Comparison of ENCODE assay signal across 23 mouse cellular contexts in the genomic region with DNA sequence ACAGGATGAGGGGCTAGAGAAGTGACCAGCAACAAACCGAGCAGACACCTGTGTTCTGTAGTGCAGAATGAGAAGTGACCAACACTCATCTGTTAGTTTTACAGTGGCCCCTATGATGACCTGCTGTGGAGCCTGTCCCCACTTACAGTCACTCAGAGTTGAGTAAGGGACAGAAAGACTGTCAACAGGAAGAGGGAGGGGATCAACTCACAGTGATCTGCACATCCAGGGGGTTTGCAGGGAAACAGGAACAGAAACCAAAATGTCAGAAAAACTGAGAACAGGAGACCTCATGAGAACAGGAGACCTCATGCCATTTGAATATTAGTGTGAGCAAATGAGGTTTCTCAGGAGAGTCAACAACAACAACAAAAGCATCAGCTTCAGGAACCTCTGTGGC. TPM values are rescaled to one million over a fixed set of nuclear protein-coding genes. Genes with fewer than 3 reads are reported as not detected.
A peak's percentile ranks its signal among the peaks of the same experiment; 100 is the strongest.
DNase-seq lines count a peak whose midpoint lies in the region; ATAC-seq lines count a peak whose summit lies in the region.
"Had no signal": no experiment of that assay in that cellular context is flagged by ENCODE, and none has a peak within 500 bp of the region (broad histone marks: within the 10 kb centered on the region; RNA-seq: fewer than 3 reads in every experiment).

No protein-coding gene starts in this region.

- ATAC-seq in intestine, embryonic 14.5 days (replicated peaks; ENCODE audit: low FRiP score, low TSS enrichment, low read depth) = no peak
- ATAC-seq in intestine, embryonic 15.5 days = no peak
- ATAC-seq in neural tube, embryonic 15.5 days (ENCODE audit: low FRiP score) = no peak
- no peak for ATAC-seq in megakaryocyte-erythroid progenitor cell, adult 5-6 weeks (replicated peaks; ENCODE audit: low FRiP score, low TSS enrichment, poor library complexity, severe bottlenecking)
- ATAC-seq: forebrain, embryonic 16.5 days; intestine, postnatal 0 days had no signal

- WGBS in intestine, embryonic 14.5 days = 83% methylated on average over 1 of the region's 1 CpGs
- 76% methylated on average over 1 of the region's 1 CpGs for WGBS in intestine, embryonic 15.5 days
- WGBS in neural tube, embryonic 15.5 days = 87% methylated on average over 1 of the region's 1 CpGs
- 82% methylated on average over 1 of the region's 1 CpGs for WGBS in limb, embryonic 10.5 days

- H3K9ac ChIP-seq in intestine, embryonic 14.5 days (ENCODE audit: low read length) = no peak overlapping the region
- no peak overlapping the region for H3K9ac ChIP-seq in intestine, embryonic 15.5 days
- no peak overlapping the region for H3K9ac ChIP-seq in neural tube, embryonic 15.5 days (replicated peaks)
- H3K9ac ChIP-seq: heart, embryonic 12.5 days; hindbrain, embryonic 15.5 days; limb, embryonic 15.5 days; lung, embryonic 15.5 days; neural tube, embryonic 12.5 days; stomach, embryonic 15.5 days had no signal

- H3K27ac ChIP-seq in intestine, embryonic 14.5 days (ENCODE audit: low read depth) = no peak overlapping the region
- H3K27ac ChIP-seq in intestine, embryonic 15.5 days = no peak overlapping the region
- no peak overlapping the region for H3K27ac ChIP-seq in neural tube, embryonic 15.5 days (replicated peaks)
- no peak overlapping the region for H3K27ac ChIP-seq in limb, embryonic 10.5 days
- H3K27ac ChIP-seq: hindbrain, embryonic 15.5 days; kidney, postnatal 0 days; limb, embryonic 15.5 days; lung, embryonic 15.5 days; neural tube, embryonic 12.5 days; stomach, embryonic 15.5 days had no signal

- no peaks in the 10 kb centered on the region for H3K9me3 ChIP-seq in intestine, embryonic 14.5 days (ENCODE audit: control insufficient read depth, low read length)
- H3K9me3 ChIP-seq in intestine, embryonic 15.5 days = no peaks in the 10 kb centered on the region
- no peaks in the 10 kb centered on the region for H3K9me3 ChIP-seq in neural tube, embryonic 15.5 days (replicated peaks)
- no peaks in the 10 kb centered on the region for H3K9me3 ChIP-seq in limb, embryonic 10.5 days (replicated peaks)
- H3K9me3 ChIP-seq: heart, embryonic 12.5 days; hindbrain, embryonic 15.5 days; limb, embryonic 15.5 days; lung, embryonic 15.5 days; neural tube, embryonic 12.5 days; stomach, embryonic 15.5 days had no signal

- H3K4me1 ChIP-seq in intestine, embryonic 14.5 days (replicated peaks; ENCODE audit: control insufficient read depth, insufficient read depth, low read length) = no peaks in the 10 kb centered on the region
- H3K4me1 ChIP-seq in intestine, embryonic 15.5 days (replicated peaks) = no peaks in the 10 kb centered on the region
- no peaks in the 10 kb centered on the region for H3K4me1 ChIP-seq in neural tube, embryonic 15.5 days
- peaks cover 8% of the 10 kb centered on the region; the same call in 1 of the 2 replicates for H3K4me1 ChIP-seq in limb, embryonic 10.5 days
- H3K4me1 ChIP-seq: hindbrain, embryonic 15.5 days; lung, embryonic 15.5 days; neural tube, embryonic 12.5 days; stomach, embryonic 15.5 days had no signal

- H3K4me2 ChIP-seq in intestine, embryonic 14.5 days (ENCODE audit: low read length) = no peak overlapping the region
- no peak overlapping the region for H3K4me2 ChIP-seq in intestine, embryonic 15.5 days (replicated peaks)
- H3K4me2 ChIP-seq in neural tube, embryonic 15.5 days = no peak overlapping the region
- H3K4me2 ChIP-seq: heart, embryonic 12.5 days; hindbrain, embryonic 15.5 days; limb, embryonic 15.5 days; lung, embryonic 15.5 days; neural tube, embryonic 12.5 days; stomach, embryonic 15.5 days had no signal

- no peaks in the 10 kb centered on the region for H3K36me3 ChIP-seq in intestine, embryonic 14.5 days (ENCODE audit: control insufficient read depth, insufficient read depth, low read length)
- H3K36me3 ChIP-seq in intestine, embryonic 15.5 days = no peaks in the 10 kb centered on the region
- H3K36me3 ChIP-seq in neural tube, embryonic 15.5 days = no peaks in the 10 kb centered on the region
- H3K36me3 ChIP-seq in limb, embryonic 10.5 days = no peaks in the 10 kb centered on the region
- no peaks in the 10 kb centered on the region for H3K36me3 ChIP-seq in splenic B cell, adult 2 months (ENCODE audit: control insufficient read depth, insufficient read depth, low read length, poor library complexity, severe bottlenecking)
- H3K36me3 ChIP-seq: heart, embryonic 12.5 days; hindbrain, embryonic 15.5 days; limb, embryonic 15.5 days; lung, embryonic 15.5 days; neural tube, embryonic 12.5 days; stomach, embryonic 15.5 days had no signal

- DNase-seq in intestine, embryonic 14.5 days (ENCODE audit: low spot score) = peak; percentile 41
- peak; percentile 3 for DNase-seq in neural tube, embryonic 10.5 days (ENCODE audit: extremely low spot score, low spot score)
- peak; percentile 15 for DNase-seq in limb, embryonic 10.5 days (ENCODE audit: low spot score)
- DNase-seq in splenic B cell, adult 2 months (ENCODE audit: low read depth, low spot score) = peak; percentile 51
- no peak for DNase-seq in cerebellum, adult 9-10 months
- DNase-seq: cerebellum, postnatal 10 days; embryo, embryonic 11 days; gastrocnemius, postnatal 36 days; heart, postnatal 14 days; layer of hippocampus, postnatal 36 days; thymus, adult 18-20 months had no signal

- H3K27me3 ChIP-seq in intestine, embryonic 14.5 days (replicated peaks; ENCODE audit: control insufficient read depth, insufficient read depth, low read length) = no peaks in the 10 kb centered on the region
- H3K27me3 ChIP-seq in intestine, embryonic 15.5 days (replicated peaks) = no peaks in the 10 kb centered on the region
- H3K27me3 ChIP-seq in neural tube, embryonic 15.5 days (replicated peaks) = no peaks in the 10 kb centered on the region
- no peaks in the 10 kb centered on the region for H3K27me3 ChIP-seq in limb, embryonic 10.5 days (ENCODE audit: low read depth, poor library complexity, severe bottlenecking)
- H3K27me3 ChIP-seq in splenic B cell, adult 2 months (ENCODE audit: control insufficient read depth, insufficient read depth, low read length, poor library complexity, severe bottlenecking) = no peaks in the 10 kb centered on the region
- H3K27me3 ChIP-seq: heart, embryonic 12.5 days; hindbrain, embryonic 15.5 days; limb, embryonic 15.5 days; lung, embryonic 15.5 days; neural tube, embryonic 12.5 days; stomach, embryonic 15.5 days had no signal

- H3K4me3 ChIP-seq in intestine, embryonic 14.5 days (ENCODE audit: low read depth, low read length) = no peak overlapping the region
- no peak overlapping the region for H3K4me3 ChIP-seq in intestine, embryonic 15.5 days (replicated peaks)
- no peak overlapping the region for H3K4me3 ChIP-seq in neural tube, embryonic 15.5 days (replicated peaks)
- no peak overlapping the region for H3K4me3 ChIP-seq in limb, embryonic 10.5 days
- H3K4me3 ChIP-seq: heart, embryonic 12.5 days; hindbrain, embryonic 15.5 days; limb, embryonic 15.5 days; lung, embryonic 15.5 days; neural tube, embryonic 12.5 days; stomach, embryonic 15.5 days had no signal

RNA-seq across cellular contexts. Expression of a gene that starts 53.8 kb away (rescaled TPM):
- 27.7 and 30.1 TPM in 2 replicates for polyA plus RNA-seq in intestine, embryonic 14.5 days (2014; fragmentation: Nextera tagmentation; extraction: Ambion mirVana)
- 16.6 and 17.0 TPM in 2 replicates for polyA plus RNA-seq in intestine, embryonic 15.5 days (2015; fragmentation: Nextera tagmentation; extraction: Ambion mirVana)
- polyA plus RNA-seq in neural tube, embryonic 15.5 days (2015; fragmentation: Nextera tagmentation; extraction: Ambion mirVana) = 12.1 and 13.5 TPM in 2 replicates
- 14.0 and 19.7 TPM in 2 replicates for polyA plus RNA-seq in limb, embryonic 10.5 days (2016; fragmentation: Nextera tagmentation; extraction: Ambion mirVana)
- 61.1 and 115 TPM in 2 replicates for total RNA-seq in megakaryocyte-erythroid progenitor cell, adult 5-6 weeks (2014; fragmentation: Nextera tagmentation)
- total RNA-seq in megakaryocyte-erythroid progenitor cell, adult 5-6 weeks (2017) = 53.7 and 59.2 TPM in 2 replicates
